Mouse (Mus musculus) cerebellum, adult 2 months (tissue): ENCODE measurements around the gene Slco1c1.
"Not testable (repeated sequence)": the region's sequence is repeated elsewhere in the genome, so short reads cannot be mapped to it uniquely, and the experiment has no call there.

Experiments
- CTCF ChIP-seq: fragments of 200-500 bp; IDR thresholded peaks from 2 replicates; pipeline ENCODE4 v1.5.1; 2011; ENCODE audit warnings: low read depth, mild to moderate bottlenecking, control low read depth, low read length, moderate library complexity, borderline replicate concordance; ENCODE audit not compliant: insufficient read depth
- POLR2A ChIP-seq: fragments of 200-500 bp; IDR thresholded peaks from 2 replicates; pipeline ENCODE4 v1.6.1; 2011; ENCODE audit warnings: low read length, control low read depth, borderline replicate concordance; ENCODE audit not compliant: insufficient read depth

- not testable (repeated sequence) for TF ChIP-seq CTCF, POLR2A
Measured at GRCm38 (mm10) chr6:141590598-141591200, 66.5 kb downstream of the Slco1c1 start.
